Mouse (Mus musculus): ENCODE measurements around the gene Gm10668.
"Not testable (repeated sequence)": the region's sequence is repeated elsewhere in the genome, so short reads cannot be mapped to it uniquely, and the experiment has no call there.

Gm10668 gene

GRCm38 (mm10) chr7:20730524-20730923, at the start of gene Gm10668:
Gene Gm10668, minus strand, starts transcription at chr7:20730624.
- not testable (repeated sequence) for DNase-seq

GRCm38 (mm10) chr7:20770885-20771284, 40.5 kb upstream of the Gm10668 start, which contains the start of gene Vmn1r112:
Gene Vmn1r112, plus strand, starts transcription at chr7:20771185.
- not testable (repeated sequence) for DNase-seq

- not testable (repeated sequence) for DNase-seq
Measured at GRCm38 (mm10) chr7:20703116-20703515, 27.3 kb downstream of the Gm10668 start, which contains the start of gene Vmn1r111. Gene Vmn1r111, minus strand, starts transcription at chr7:20703216.
